In genomic region chr8:3411901-3412301, GRCm38 (mm10) we compare ENCODE assay signal across 1 mouse cellular context.
TF ChIP-seq lines count a peak whose summit lies in the region.

No protein-coding gene starts in this region.

TF ChIP-seq in MEL, 35 proteins besides CTCF, POLR2A, EP300 and RAD21 (continued from another document):
- TF ChIP-seq USF1 (IDR thresholded peaks at IDR 0.05; ENCODE audit: low read depth, low read length) (no peak), MAZ (IDR thresholded peaks at IDR 0.05; ENCODE audit: low read depth, low read length) (no peak), SIN3A (IDR thresholded peaks at IDR 0.05; ENCODE audit: low read length) (peak; percentile 67), TCF12 (IDR thresholded peaks at IDR 0.05; ENCODE audit: low read depth, low read length) (peak; percentile 95), TAL1 (IDR thresholded peaks at IDR 0.05; ENCODE audit: low read length) (peak; percentile 87), UBTF (IDR thresholded peaks at IDR 0.05; ENCODE audit: borderline replicate concordance, insufficient read depth, low read depth, low read length) (no peak), MAX (IDR thresholded peaks at IDR 0.05; ENCODE audit: low read length) (no peak), HCFC1 (IDR thresholded peaks at IDR 0.05; ENCODE audit: low read depth, low read length) (no peak), SMC3 (IDR thresholded peaks at IDR 0.05; ENCODE audit: low read depth, low read length) (no peak), MEF2A (IDR thresholded peaks at IDR 0.05; ENCODE audit: extremely low read depth, insufficient replicate concordance, low read depth, low read length, poor library complexity, severe bottlenecking) (no peak), NRF1 (IDR thresholded peaks at IDR 0.05; ENCODE audit: insufficient read depth, low read depth, low read length, poor library complexity, severe bottlenecking) (no peak), GABPA (IDR thresholded peaks at IDR 0.05; ENCODE audit: low read depth, low read length) (no peak), MYC (IDR thresholded peaks at IDR 0.05; ENCODE audit: low read depth, low read length) (no peak), POLR2AphosphoS2 (IDR thresholded peaks at IDR 0.05; ENCODE audit: low read length) (no peak), GATA1 (IDR thresholded peaks at IDR 0.05; ENCODE audit: low read depth, low read length) (peak; percentile 93), BHLHE40 (IDR thresholded peaks at IDR 0.05; ENCODE audit: borderline replicate concordance, low read depth, low read length) (peak; percentile 65; the same call in 1 of the 2 replicates), ETS1 (IDR thresholded peaks at IDR 0.05; ENCODE audit: low read depth, low read length) (peak; percentile 96), USF2 (IDR thresholded peaks at IDR 0.05; ENCODE audit: borderline replicate concordance in 1 of 2, insufficient read depth in 1 of 2, low read depth in 1 of 2, low read length in 2 of 2) (no peak)
TF ChIP-seq in MEL: peak in this region for 10.
